ENCODE assay signal across 8 mouse cellular contexts in the genomic region with DNA sequence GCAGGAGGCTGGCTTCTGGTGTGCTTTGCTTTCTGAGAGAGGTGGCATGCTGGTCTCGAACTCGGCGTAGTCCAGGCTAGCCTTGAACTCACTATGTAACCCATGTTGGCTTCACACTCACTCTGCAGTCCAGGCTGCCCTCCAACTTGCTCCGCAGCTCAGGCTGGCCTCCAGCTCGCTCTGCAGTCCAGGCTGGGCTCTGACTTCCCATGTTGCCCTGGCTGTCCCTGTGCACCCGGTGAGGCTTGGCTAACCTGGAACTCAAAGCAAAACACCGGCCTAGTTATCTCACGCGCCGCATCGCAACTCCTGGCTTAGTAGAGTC. TPM values are rescaled to one million over a fixed set of nuclear protein-coding genes. Genes with fewer than 3 reads are reported as not detected.
DNase-seq lines count a peak whose midpoint lies in the region; ATAC-seq and TF ChIP-seq lines count a peak whose summit lies in the region.

No protein-coding gene starts in this region.

- no peak; the same call in 1 of the 2 replicates for ATAC-seq in heart, embryonic 13.5 days (ENCODE audit: extremely low read depth, insufficient number of reproducible peaks, low FRiP score, low TSS enrichment)
- ATAC-seq in G1E (ENCODE audit: extremely low read depth, insufficient number of reproducible peaks, low FRiP score, poor library complexity, severe bottlenecking): no peak
- no peak; the same call in 1 of the 2 replicates for ATAC-seq in stomach, postnatal 0 days (ENCODE audit: low FRiP score, low TSS enrichment)

- no peak for TF ChIP-seq EP300 in stomach, postnatal 0 days (optimal IDR thresholded peaks at IDR 0.05)

- H3K4me3 ChIP-seq in heart, embryonic 13.5 days: peak overlapping the region; percentile 99
- peak overlapping the region; percentile 80 for H3K4me3 ChIP-seq in G1E (ENCODE audit: low read depth, low read length)
- H3K4me3 ChIP-seq in erythroblast, embryonic 14.5 days (replicated peaks): peak overlapping the region; percentile 74
- H3K4me3 ChIP-seq in liver, adult 2 months (ENCODE audit: insufficient read depth, low read depth, low read length): peak overlapping the region; percentile 80
- H3K4me3 ChIP-seq in stomach, postnatal 0 days (ENCODE audit: low read depth, low read length): peak overlapping the region; percentile 86

- peak overlapping the region; percentile 99 for H3K4me2 ChIP-seq in heart, embryonic 13.5 days
- peak overlapping the region; percentile 100 for H3K4me2 ChIP-seq in stomach, postnatal 0 days (replicated peaks; ENCODE audit: low read depth)

- H3K4me1 ChIP-seq in heart, embryonic 13.5 days: peaks cover 32% of the 10 kb centered on the region
- H3K4me1 ChIP-seq in G1E (ENCODE audit: insufficient read depth, low read depth, low read length): peaks cover 85% of the 10 kb centered on the region
- H3K4me1 ChIP-seq in erythroblast, embryonic 14.5 days (ENCODE audit: control insufficient read depth): peaks cover 85% of the 10 kb centered on the region
- H3K4me1 ChIP-seq in liver, adult 2 months (ENCODE audit: control insufficient read depth, insufficient read depth, low read length): peaks cover 6% of the 10 kb centered on the region
- H3K4me1 ChIP-seq in stomach, postnatal 0 days (replicated peaks; ENCODE audit: control insufficient read depth, insufficient read depth): peaks cover 2% of the 10 kb centered on the region; the same call in 1 of the 2 replicates

- no peaks in the 10 kb centered on the region for H3K9me3 ChIP-seq in heart, embryonic 13.5 days
- no peaks in the 10 kb centered on the region for H3K9me3 ChIP-seq in G1E (replicated peaks)
- H3K9me3 ChIP-seq in erythroblast, embryonic 14.5 days (ENCODE audit: control insufficient read depth, low read length): no peaks in the 10 kb centered on the region
- no peaks in the 10 kb centered on the region for H3K9me3 ChIP-seq in stomach, postnatal 0 days (ENCODE audit: control insufficient read depth, low read length)

- H3K36me3 ChIP-seq in heart, embryonic 13.5 days: peaks cover 27% of the 10 kb centered on the region
- H3K36me3 ChIP-seq in G1E (replicated peaks): peaks cover 69% of the 10 kb centered on the region
- H3K36me3 ChIP-seq in erythroblast, embryonic 14.5 days (ENCODE audit: control insufficient read depth): peaks cover 78% of the 10 kb centered on the region
- no peaks in the 10 kb centered on the region for H3K36me3 ChIP-seq in liver, adult 2 months (ENCODE audit: control insufficient read depth, insufficient read depth, low read length)
- H3K36me3 ChIP-seq in stomach, postnatal 0 days (ENCODE audit: control insufficient read depth, insufficient read depth, low read length): no peaks in the 10 kb centered on the region

- 23% methylated on average over 11 of the region's 11 CpGs for WGBS in heart, embryonic 13.5 days
- 4% methylated on average over 11 of the region's 11 CpGs for WGBS in liver, adult 2 months
- 16% methylated on average over 11 of the region's 11 CpGs for WGBS in stomach, postnatal 0 days

- H3K9ac ChIP-seq in heart, embryonic 13.5 days: peak overlapping the region; percentile 96
- peak overlapping the region; percentile 80 for H3K9ac ChIP-seq in liver, adult 2 months (ENCODE audit: low read depth, low read length)
- peak overlapping the region; percentile 85 for H3K9ac ChIP-seq in stomach, postnatal 0 days (ENCODE audit: low read length)

- H3K27ac ChIP-seq in heart, embryonic 13.5 days (replicated peaks): peak overlapping the region; percentile 71
- peak overlapping the region; percentile 1 for H3K27ac ChIP-seq in liver, adult 2 months (replicated peaks; ENCODE audit: insufficient read depth, low read depth, low read length)
- H3K27ac ChIP-seq in stomach, postnatal 0 days (replicated peaks): no peak overlapping the region

- TF ChIP-seq POLR2A in liver, adult 2 months (IDR thresholded peaks at IDR 0.05; ENCODE audit: extremely low read depth, insufficient read depth, low read length): no peak

- intact Hi-C loops in left cerebral cortex, postnatal 14 days (cut with DNase I): no loop called here

- no peaks in the 10 kb centered on the region for H3K27me3 ChIP-seq in heart, embryonic 13.5 days (replicated peaks)
- H3K27me3 ChIP-seq in G1E (ENCODE audit: insufficient read depth, low read length): no peaks in the 10 kb centered on the region
- no peaks in the 10 kb centered on the region for H3K27me3 ChIP-seq in erythroblast, embryonic 14.5 days (ENCODE audit: control insufficient read depth)
- no peaks in the 10 kb centered on the region for H3K27me3 ChIP-seq in liver, adult 2 months (ENCODE audit: control insufficient read depth, insufficient read depth, low read length)
- H3K27me3 ChIP-seq in stomach, postnatal 0 days (ENCODE audit: control insufficient read depth, insufficient read depth, low read length): no peaks in the 10 kb centered on the region

- DNase-seq in heart, adult 11 months: no peak
- no peak for DNase-seq in G1E (ENCODE audit: low spot score)
- DNase-seq in liver, adult 2 months (ENCODE audit: extremely low read depth, low read depth, low spot score): peak; percentile 74
- DNase-seq in stomach, postnatal 0 days (ENCODE audit: low spot score): no peak
- no peak for DNase-seq in left cerebral cortex, postnatal 14 days (ENCODE audit: low spot score in 2 of 2)
- no peak for DNase-seq in adrenal gland, adult 8-10 months

- TF ChIP-seq CTCF in G1E (IDR thresholded peaks at IDR 0.05; ENCODE audit: low read depth, low read length): no peak
- no peak for TF ChIP-seq CTCF in liver, adult 2 months (IDR thresholded peaks at IDR 0.05; ENCODE audit: low read depth, low read length)
- no peak for TF ChIP-seq CTCF in stomach, postnatal 0 days (IDR thresholded peaks at IDR 0.05; ENCODE audit: low read depth)

- peaks cover 30% of the 10 kb centered on the region for H3K79me2 ChIP-seq in liver, adult 2 months (ENCODE audit: control insufficient read depth, insufficient read depth, low read length)

RNA-seq across cellular contexts. Expression of a gene that starts 0.6 kb away (rescaled TPM):
- polyA plus RNA-seq in heart, embryonic 13.5 days (2015; fragmentation: Nextera tagmentation; extraction: Ambion mirVana): 27.7 and 28.5 TPM in 2 replicates
- total RNA-seq in G1E (2014; fragmentation: Nextera tagmentation) (46.0 and 55.1 TPM in 2 replicates), G1E (2017) (18.0 and 22.1 TPM in 2 replicates)
- polyA plus RNA-seq in G1E (2012): 76.6 and 92.5 TPM in 2 replicates
- polyA plus RNA-seq in erythroblast, embryonic 14.5 days (2012): 56.0 and 60.5 TPM in 2 replicates
- 6.5 and 10.4 TPM in 2 replicates for total RNA-seq in liver, adult 2 months (2014; rRNA removed)
- 40.1 and 40.5 TPM in 2 replicates for polyA plus RNA-seq in liver, adult 2 months (2012; rRNA removed)
- 17.7 and 23.0 TPM in 2 replicates for polyA plus RNA-seq in stomach, postnatal 0 days (2015; fragmentation: Nextera tagmentation; extraction: Ambion mirVana)
- 10 to 100 TPM; 81.8 to 89.3 TPM for total RNA-seq in left cerebral cortex, postnatal 14 days (2021)
- 10 to 100 TPM; 28.1 to 45.3 (median 36.1) TPM for total RNA-seq in adrenal gland, adult 8-10 months (2022)

RNA-seq across cellular contexts. Expression of a gene that starts 0.7 kb away (rescaled TPM):
- 157 and 171 TPM in 2 replicates for polyA plus RNA-seq in heart, embryonic 13.5 days (2015; fragmentation: Nextera tagmentation; extraction: Ambion mirVana)
- total RNA-seq in G1E (2014; fragmentation: Nextera tagmentation) (51.2 and 53.5 TPM in 2 replicates), G1E (2017) (282 and 373 TPM in 2 replicates)
- polyA plus RNA-seq in G1E (2012): 226 and 269 TPM in 2 replicates
- polyA plus RNA-seq in erythroblast, embryonic 14.5 days (2012): 17.4 and 20.7 TPM in 2 replicates
- 61.3 and 61.6 TPM in 2 replicates for total RNA-seq in liver, adult 2 months (2014; rRNA removed)
- polyA plus RNA-seq in liver, adult 2 months (2012; rRNA removed): 62.1 and 75.1 TPM in 2 replicates
- 176 and 180 TPM in 2 replicates for polyA plus RNA-seq in stomach, postnatal 0 days (2015; fragmentation: Nextera tagmentation; extraction: Ambion mirVana)
- 10 to 100 TPM; 46.4 to 52.7 TPM for total RNA-seq in left cerebral cortex, postnatal 14 days (2021)
- total RNA-seq in adrenal gland, adult 8-10 months (2022): 10 to 100 TPM; 27.4 to 54.4 (median 34.0) TPM

RNA-seq across cellular contexts. Expression of a gene that starts 11.9 kb away (rescaled TPM):
- polyA plus RNA-seq in heart, embryonic 13.5 days (2015; fragmentation: Nextera tagmentation; extraction: Ambion mirVana): 0.16 and 0.34 TPM in 2 replicates
- total RNA-seq in G1E (2014; fragmentation: Nextera tagmentation): not detected in 2 replicates
- total RNA-seq in G1E (2017): 0.05 and 0.06 TPM in 2 replicates
- not detected in 2 replicates for polyA plus RNA-seq in G1E (2012)
- polyA plus RNA-seq in erythroblast, embryonic 14.5 days (2012): not detected in 2 replicates
- not detected in 2 replicates for total RNA-seq in liver, adult 2 months (2014; rRNA removed)
- 0.05 TPM in 1 of 2 replicates, not detected in the other for polyA plus RNA-seq in liver, adult 2 months (2012; rRNA removed)
- polyA plus RNA-seq in stomach, postnatal 0 days (2015; fragmentation: Nextera tagmentation; extraction: Ambion mirVana): 0.12 and 0.17 TPM in 2 replicates
- 10 to 100 TPM; 30.0 to 33.0 TPM for total RNA-seq in left cerebral cortex, postnatal 14 days (2021)
- 10 to 100 TPM in 3 of 4 experiments, 1 to 10 TPM in 1; 8.4 to 21.5 (median 15.9) TPM for total RNA-seq in adrenal gland, adult 8-10 months (2022)

RNA-seq across cellular contexts. Expression of a gene that starts 15.9 kb away (rescaled TPM):
- 0.05 and 0.07 TPM in 2 replicates for polyA plus RNA-seq in heart, embryonic 13.5 days (2015; fragmentation: Nextera tagmentation; extraction: Ambion mirVana)
- total RNA-seq in G1E (2014; fragmentation: Nextera tagmentation) (not detected in 2 replicates), G1E (2017) (0.05 and 0.06 TPM in 2 replicates)
- polyA plus RNA-seq in G1E (2012): 0.02 TPM in 1 of 2 replicates, not detected in the other
- polyA plus RNA-seq in erythroblast, embryonic 14.5 days (2012): 0.02 and 0.03 TPM in 2 replicates
- under 0.01 and 0.09 TPM in 2 replicates for total RNA-seq in liver, adult 2 months (2014; rRNA removed)
- 0.04 and 0.05 TPM in 2 replicates for polyA plus RNA-seq in liver, adult 2 months (2012; rRNA removed)
- polyA plus RNA-seq in stomach, postnatal 0 days (2015; fragmentation: Nextera tagmentation; extraction: Ambion mirVana): 2.0 and 2.2 TPM in 2 replicates
- under 1 TPM; 0.13 to 0.18 TPM for total RNA-seq in left cerebral cortex, postnatal 14 days (2021)
- under 1 TPM in 1 of 4 experiments, not detected in 3; 0.18 TPM for total RNA-seq in adrenal gland, adult 8-10 months (2022)

RNA-seq across cellular contexts. Expression of a gene that starts 29.3 kb away (rescaled TPM):
- 2,053 and 2,109 TPM in 2 replicates for polyA plus RNA-seq in heart, embryonic 13.5 days (2015; fragmentation: Nextera tagmentation; extraction: Ambion mirVana)
- total RNA-seq in G1E (2014; fragmentation: Nextera tagmentation): 310 and 444 TPM in 2 replicates
- 228 and 347 TPM in 2 replicates for total RNA-seq in G1E (2017)
- 1,655 and 2,091 TPM in 2 replicates for polyA plus RNA-seq in G1E (2012)
- 1,446 and 1,486 TPM in 2 replicates for polyA plus RNA-seq in erythroblast, embryonic 14.5 days (2012)
- total RNA-seq in liver, adult 2 months (2014; rRNA removed): 527 and 614 TPM in 2 replicates
- 1,187 and 1,294 TPM in 2 replicates for polyA plus RNA-seq in liver, adult 2 months (2012; rRNA removed)
- polyA plus RNA-seq in stomach, postnatal 0 days (2015; fragmentation: Nextera tagmentation; extraction: Ambion mirVana): 1,070 and 1,103 TPM in 2 replicates
- total RNA-seq in left cerebral cortex, postnatal 14 days (2021): 100 to 1,000 TPM; 433 to 483 TPM
- total RNA-seq in adrenal gland, adult 8-10 months (2022): 1,000 to 10,000 TPM in 1 of 4 experiments, 100 to 1,000 TPM in 3; 825 to 1,012 (median 923) TPM
